Mouse (Mus musculus) midbrain, embryonic 11.5 days (tissue): ENCODE measurements around the gene Kcna2. TPM values are rescaled to one million over a fixed set of nuclear protein-coding genes. Genes with fewer than 3 reads are reported as not detected.

Source experiments
- ATAC-seq: fragments of 200-750 bp; cut with Nextera tagmentation; 2 replicates; pipeline ENCODE4 v1.8.0; 2017; ENCODE audit warnings: moderate TSS enrichment, moderate library complexity; ENCODE audit not compliant: low FRiP score
- DNase-seq: peaks from one replicate; pipeline ENCODE4 v3.0.0; 2015; ENCODE audit warnings: low spot score; ENCODE audit errors: missing footprints
- H3K27ac ChIP-seq: fragments of 300-500 bp; sonication (generic); 2 replicates; pipeline ENCODE4 v1.5.1; 2014; ENCODE audit warnings: low read depth, low read length
- H3K27me3 ChIP-seq: fragments of 300-500 bp; sonication (generic); 2 replicates; pipeline ENCODE4 v1.6.1; 2014; ENCODE audit warnings: mild to moderate bottlenecking, low read length, moderate library complexity, mixed read lengths; ENCODE audit not compliant: control insufficient read depth, insufficient read depth
- H3K36me3 ChIP-seq: fragments of 300-500 bp; sonication (generic); 2 replicates; pipeline ENCODE4 v1.6.1; 2014; ENCODE audit warnings: mild to moderate bottlenecking, low read length, moderate library complexity, mixed read lengths; ENCODE audit not compliant: control insufficient read depth, insufficient read depth
- H3K4me1 ChIP-seq: fragments of 300-500 bp; sonication (generic); 2 replicates; pipeline ENCODE4 v1.6.1; 2014; ENCODE audit warnings: low read length; ENCODE audit not compliant: control insufficient read depth, insufficient read depth
- H3K4me2 ChIP-seq: fragments of 300-500 bp; sonication (generic); 2 replicates; pipeline ENCODE4 v1.6.1; 2014; ENCODE audit warnings: mild to moderate bottlenecking, moderate library complexity
- H3K4me3 ChIP-seq: fragments of 300-500 bp; sonication (generic); 2 replicates; pipeline ENCODE4 v1.5.1; 2014; ENCODE audit warnings: low read depth, low read length
- H3K9ac ChIP-seq: fragments of 300-500 bp; sonication (generic); 2 replicates; pipeline ENCODE4 v1.6.1; 2014; ENCODE audit warnings: low read length
- H3K9me3 ChIP-seq: fragments of 300-500 bp; sonication (generic); 2 replicates; pipeline ENCODE4 v1.6.1; 2016; ENCODE audit warnings: low read length; ENCODE audit not compliant: control insufficient read depth
- WGBS: fragments of 180-500 bp; shearing (Covaris S2); extraction: QIAGEN DNeasy Blood & Tissue Kit; methylation state at CpG from one replicate; pipeline ENCODE4 v1.1.7; 2014; 5-methylcytosine and 5-hydroxymethylcytosine counted together
- polyA plus RNA-seq: library from polyadenylated mRNA; unstranded; fragments of >200 nt; fragmentation: Nextera tagmentation; extraction: Ambion mirVana; gene quantifications from 2 replicates; pipeline ENCODE4 v1.2.1, GENCODE M21; 2014

Gene Kcna2
- polyA plus RNA-seq, 1 experiment from 2014 or later = 0.18 TPM

GRCm38 (mm10) chr3:107094028-107094427, 6.9 kb upstream of the Kcna2 start:
- 6% methylated on average over 4 of the region's 4 CpGs for WGBS
- ATAC-seq = peak; percentile 36; the same call in 1 of the 2 replicates

GRCm38 (mm10) chr3:107096269-107096731, 4.6 kb upstream of the Kcna2 start:
- WGBS = 83% methylated on average over 3 of the region's 3 CpGs

More at GRCm38 (mm10) chr3:107094028-107094427, 6.9 kb upstream of the Kcna2 start:
- H3K4me1 ChIP-seq = no peaks in the 10 kb centered on the region
- H3K9ac ChIP-seq = no peak overlapping the region
- no peaks in the 10 kb centered on the region for H3K27me3 ChIP-seq
- H3K9me3 ChIP-seq = no peaks in the 10 kb centered on the region
- DNase-seq = peak; percentile 90
- no peak overlapping the region for H3K27ac ChIP-seq
- no peak overlapping the region for H3K4me2 ChIP-seq
- H3K36me3 ChIP-seq = no peaks in the 10 kb centered on the region
- no peak overlapping the region for H3K4me3 ChIP-seq

GRCm38 (mm10) chr3:107099866-107100265, 1.1 kb upstream of the Kcna2 start:
- H3K4me3 ChIP-seq = no peak overlapping the region
- WGBS = 25% methylated on average over 2 of the region's 2 CpGs
- H3K27me3 ChIP-seq = peaks cover 26% of the 10 kb centered on the region
- no peaks in the 10 kb centered on the region for H3K9me3 ChIP-seq
- ATAC-seq = no peak
- H3K9ac ChIP-seq = no peak overlapping the region
- no peak overlapping the region for H3K27ac ChIP-seq
- no peak overlapping the region for H3K4me2 ChIP-seq
- peaks cover 3% of the 10 kb centered on the region; the same call in 1 of the 2 replicates for H3K4me1 ChIP-seq
- no peaks in the 10 kb centered on the region for H3K36me3 ChIP-seq
- no peak for DNase-seq

More at GRCm38 (mm10) chr3:107096269-107096731, 4.6 kb upstream of the Kcna2 start:
- ATAC-seq = no peak
- H3K36me3 ChIP-seq = no peaks in the 10 kb centered on the region
- H3K4me3 ChIP-seq = no peak overlapping the region
- peaks cover 3% of the 10 kb centered on the region; the same call in 1 of the 2 replicates for H3K4me1 ChIP-seq
- peaks cover 14% of the 10 kb centered on the region for H3K27me3 ChIP-seq
- H3K9me3 ChIP-seq = no peaks in the 10 kb centered on the region
- H3K9ac ChIP-seq = no peak overlapping the region
- DNase-seq = no peak
- no peak overlapping the region for H3K4me2 ChIP-seq
- no peak overlapping the region for H3K27ac ChIP-seq

DNA sequence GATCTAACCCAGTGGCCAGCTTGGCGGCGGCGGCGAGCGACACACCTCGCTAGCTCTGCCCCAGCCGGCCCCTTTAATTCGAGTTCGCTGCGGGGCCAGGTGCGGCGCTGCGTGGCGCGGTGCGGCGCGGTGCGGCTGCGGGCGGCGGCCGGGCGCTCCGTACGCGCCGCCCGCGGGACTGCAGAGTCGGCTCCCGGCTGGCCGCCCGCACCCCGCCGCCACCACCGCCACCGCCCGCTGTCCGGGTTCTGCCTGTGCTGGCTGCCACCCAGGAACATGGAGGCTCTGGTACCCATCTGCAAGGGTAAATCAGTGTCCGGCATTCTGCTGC, 475 bp downstream of the Kcna2 start:
- Histone ChIP-seq H3K9me3 (no peaks in the 10 kb centered on the region), H3K4me3 (peak overlapping the region; percentile 52), H3K27me3 (peaks cover 26% of the 10 kb centered on the region), H3K9ac (peak overlapping the region; percentile 70), H3K4me1 (peaks cover 3% of the 10 kb centered on the region; the same call in 1 of the 2 replicates), H3K36me3 (no peaks in the 10 kb centered on the region), H3K4me2 (peak overlapping the region; percentile 85), H3K27ac (no peak overlapping the region)
- ATAC-seq (peak; percentile 58), DNase-seq (no peak)
- whole genome bisulfite sequencing = 0% methylated on average over 41 of the region's 41 CpGs

- H3K9me3 ChIP-seq = no peaks in the 10 kb centered on the region
- peaks cover 26% of the 10 kb centered on the region for H3K27me3 ChIP-seq
- H3K4me3 ChIP-seq = peak overlapping the region; percentile 52
- H3K4me1 ChIP-seq = peaks cover 3% of the 10 kb centered on the region; the same call in 1 of the 2 replicates
- under 1% methylated on average over 53 of the region's 53 CpGs for WGBS
- H3K36me3 ChIP-seq = no peaks in the 10 kb centered on the region
- peak overlapping the region; percentile 85 for H3K4me2 ChIP-seq
- no peak overlapping the region for H3K27ac ChIP-seq
- DNase-seq = peak; percentile 95
- ATAC-seq = peak; percentile 85
- H3K9ac ChIP-seq = peak overlapping the region; percentile 70
Measured at GRCm38 (mm10) chr3:107101787-107102651, 1.1 kb downstream of the Kcna2 start.

DNA sequence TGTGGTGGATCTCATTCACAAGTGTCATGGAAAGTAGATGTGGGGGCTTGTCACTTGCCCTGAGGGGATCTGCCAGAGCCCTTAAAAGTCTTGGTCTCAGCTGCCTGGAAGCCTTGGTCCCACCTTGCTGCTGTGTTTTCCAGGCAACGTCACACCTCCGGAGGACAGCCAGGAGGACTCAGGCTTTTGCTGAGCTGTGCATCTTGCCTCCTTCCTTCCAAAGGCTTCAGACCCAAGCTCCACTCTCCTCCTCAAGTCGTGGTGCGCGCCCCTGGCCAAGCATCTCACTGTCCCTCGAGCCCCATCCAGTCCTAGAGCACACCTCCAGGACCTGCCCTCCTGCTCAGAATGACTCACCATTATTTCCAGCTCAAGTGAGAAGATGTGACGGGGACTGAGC, 2.1 kb downstream of the Kcna2 start:
- no peak overlapping the region for H3K4me2 ChIP-seq
- 68% methylated on average over 7 of the region's 7 CpGs for WGBS
- H3K27me3 ChIP-seq = peaks cover 26% of the 10 kb centered on the region
- ATAC-seq (no peak), DNase-seq (peak; percentile 86)
- peaks cover 3% of the 10 kb centered on the region; the same call in 1 of the 2 replicates for H3K4me1 ChIP-seq
- no peak overlapping the region for H3K4me3 ChIP-seq
- no peak overlapping the region for H3K9ac ChIP-seq
- no peaks in the 10 kb centered on the region for H3K36me3 ChIP-seq
- no peaks in the 10 kb centered on the region for H3K9me3 ChIP-seq
- H3K27ac ChIP-seq = no peak overlapping the region

- DNase-seq (no peak), ATAC-seq (no peak)
- Histone ChIP-seq H3K9ac (no peak overlapping the region), H3K4me1 (peaks cover 3% of the 10 kb centered on the region; the same call in 1 of the 2 replicates), H3K27ac (no peak overlapping the region), H3K9me3 (no peaks in the 10 kb centered on the region), H3K27me3 (peaks cover 26% of the 10 kb centered on the region), H3K4me2 (no peak overlapping the region), H3K36me3 (no peaks in the 10 kb centered on the region), H3K4me3 (no peak overlapping the region)
- WGBS = 83% methylated on average over 3 of the region's 3 CpGs
Measured at GRCm38 (mm10) chr3:107103462-107103861, 2.5 kb downstream of the Kcna2 start.

DNA sequence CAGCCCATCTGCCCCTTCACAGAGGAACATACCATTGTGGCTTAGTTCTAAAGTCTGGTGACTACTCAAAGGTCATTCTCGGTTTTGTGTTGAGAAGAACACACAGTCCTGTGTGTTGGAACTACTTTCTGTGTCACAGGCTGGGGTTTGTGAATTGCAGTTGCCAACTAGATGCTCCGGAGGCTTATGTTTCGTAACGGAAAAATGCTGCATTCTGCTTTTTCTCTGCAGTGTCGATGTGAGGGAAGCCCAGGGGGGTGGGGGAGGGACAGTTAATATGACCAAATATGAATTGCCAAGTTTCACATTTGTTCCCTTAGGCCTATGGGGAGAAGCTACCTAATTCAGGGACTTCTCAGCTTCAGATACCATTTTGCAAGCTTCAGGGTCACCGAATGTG, 5.0 kb downstream of the Kcna2 start:
- H3K27ac ChIP-seq = no peak overlapping the region
- WGBS = 83% methylated on average over 6 of the region's 6 CpGs
- H3K36me3 ChIP-seq = no peaks in the 10 kb centered on the region
- no peak overlapping the region for H3K9ac ChIP-seq
- no peak overlapping the region for H3K4me3 ChIP-seq
- H3K27me3 ChIP-seq = peaks cover 15% of the 10 kb centered on the region
- DNase-seq = no peak
- no peak overlapping the region for H3K4me2 ChIP-seq
- H3K9me3 ChIP-seq = no peaks in the 10 kb centered on the region
- no peak for ATAC-seq
- peaks cover under 1% of the 10 kb centered on the region; the same call in 1 of the 2 replicates for H3K4me1 ChIP-seq

DNA sequence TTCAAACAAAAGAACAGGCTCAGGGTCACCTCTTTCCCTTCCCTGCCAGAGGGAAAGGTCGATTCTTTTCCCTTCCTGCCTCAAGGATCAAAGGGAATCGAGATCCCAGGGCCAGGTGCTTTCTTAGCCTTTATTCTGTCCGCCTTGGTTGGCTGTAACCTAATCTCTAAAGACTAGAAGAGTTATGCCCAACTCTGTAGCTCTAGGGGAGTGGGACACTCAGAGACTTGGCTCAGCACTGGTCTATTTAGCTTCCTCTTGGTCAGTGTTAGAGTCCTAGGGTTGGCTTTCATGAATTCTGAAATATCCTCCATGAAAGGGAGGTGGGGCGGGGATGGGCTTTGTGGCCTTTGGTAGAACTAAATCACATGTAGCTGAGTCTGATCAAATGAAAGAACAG, 11.6 kb downstream of the Kcna2 start:
- DNase-seq (no peak), ATAC-seq (no peak)
- Histone ChIP-seq H3K36me3 (no peaks in the 10 kb centered on the region), H3K4me1 (peaks cover 11% of the 10 kb centered on the region), H3K4me2 (no peak overlapping the region), H3K27me3 (no peaks in the 10 kb centered on the region), H3K4me3 (no peak overlapping the region), H3K9ac (no peak overlapping the region), H3K9me3 (no peaks in the 10 kb centered on the region), H3K27ac (no peak overlapping the region)
- WGBS = 38% methylated on average over 4 of the region's 4 CpGs
